Mouse (Mus musculus): ENCODE data around the gene Ncor2.

GRCm38 (mm10) chr5:125189625-125190024 is 10.6 kb upstream of the Ncor2 start:
- TF ChIP-seq CTCF (IDR thresholded peaks at IDR 0.05; ENCODE audit: low read depth) (peak; percentile 94), EP300 (IDR thresholded peaks at IDR 0.05; ENCODE audit: low read depth) (no peak)

Measured in liver, embryonic 14.5 days (tissue).